Mouse (Mus musculus): Measurements from ENCODE around the gene Rnf38. TPM values are rescaled to one million over a fixed set of nuclear protein-coding genes. Genes with fewer than 3 reads are reported as not detected.

Gene Rnf38
- 10 to 100 TPM; 22.7 to 25.0 TPM for total RNA-seq (2021)
- long read RNA-seq, experiment 1, partial matches to known transcripts = 1 of 1 reads
- long read RNA-seq, experiment 1, other reads (novel, unspliced or antisense) = 0 of 1 reads
- long read RNA-seq, experiment 2, full-length matches to known transcripts = 1 of 2 reads
- long read RNA-seq, experiment 2, partial matches to known transcripts = 0 of 2 reads
- long read RNA-seq, experiment 2, other reads (novel, unspliced or antisense) = 1 of 2 reads

- DNase-seq = no peak
Observed at GRCm38 (mm10) chr4:44233713-44234003, at the start of gene Rnf38. Gene Rnf38 (minus strand): TSS chr4:44233789.

- DNase-seq = no peak
Observed at GRCm38 (mm10) chr4:44281597-44282265, 48.1 kb upstream of the Rnf38 start.

- DNase-seq = peak in 1 of 2 experiments; percentile 2
Observed at GRCm38 (mm10) chr4:44271134-44271533, 37.5 kb upstream of the Rnf38 start.

- DNase-seq = no peak
Observed at GRCm38 (mm10) chr4:44269376-44269817, 35.8 kb upstream of the Rnf38 start.

GRCm38 (mm10) chr4:44267437-44267836 lies 33.8 kb upstream of the Rnf38 start:
- DNase-seq = no peak

DNA sequence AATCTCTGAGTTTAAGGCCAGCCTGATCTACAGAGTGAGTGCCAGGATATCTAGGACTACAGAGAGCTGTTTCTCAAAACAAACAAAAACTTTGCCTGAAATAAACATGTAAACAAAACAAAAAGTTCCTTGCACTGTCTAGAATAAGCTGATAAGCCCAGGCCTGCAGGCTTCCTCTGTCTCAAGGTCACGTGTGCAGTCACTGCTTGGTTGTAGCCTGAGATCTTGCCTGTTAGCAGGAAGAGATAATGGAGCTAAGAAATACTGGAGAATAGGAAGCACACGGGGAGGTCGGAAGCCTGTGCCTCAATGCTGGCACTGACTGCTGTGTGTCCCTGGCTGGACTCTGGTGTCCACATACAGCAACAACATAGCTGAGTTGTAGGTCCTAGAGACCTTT lies 31.9 kb upstream of the Rnf38 start:
- no peak for DNase-seq

DNA sequence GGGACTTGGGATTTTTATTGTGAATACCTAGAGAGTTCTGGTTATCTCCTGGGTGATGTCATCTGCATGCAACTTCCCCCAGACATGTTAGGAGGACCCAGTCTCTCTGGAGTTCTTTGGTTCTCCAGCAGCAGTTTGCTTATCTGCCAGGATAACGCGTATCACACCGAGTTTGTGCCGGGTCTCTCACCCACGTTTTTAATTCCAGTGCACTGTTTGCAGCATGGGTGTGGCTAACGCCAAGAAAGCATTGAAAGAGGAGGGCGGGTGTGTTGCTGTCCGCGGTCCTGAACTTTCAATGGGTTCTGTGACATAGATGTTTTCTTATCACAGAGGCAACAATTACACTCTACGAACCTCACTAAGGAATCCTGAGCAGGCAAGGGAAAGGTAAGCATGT lies 26.7 kb upstream of the Rnf38 start:
- peak; percentile 16 to 54 for DNase-seq

DNA sequence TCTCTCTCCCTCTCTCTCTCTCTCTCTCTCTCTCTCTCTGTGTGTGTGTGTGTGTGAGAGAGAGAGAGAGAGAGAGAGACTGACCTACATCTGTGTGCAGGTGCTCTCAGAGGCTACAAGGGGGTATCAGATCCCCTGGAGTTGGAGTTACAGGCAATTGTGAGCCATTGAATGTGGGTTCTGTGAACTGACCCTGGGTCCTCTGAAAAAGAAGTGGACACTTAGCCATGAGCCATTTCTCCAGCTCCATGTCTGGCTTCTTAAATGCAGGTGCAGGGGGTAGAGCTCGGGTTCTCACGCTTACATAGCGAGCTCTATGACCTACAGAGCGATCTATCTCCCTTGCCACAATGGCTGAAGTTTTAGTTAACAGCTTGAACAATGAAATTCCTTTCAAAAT lies 25.5 kb upstream of the Rnf38 start:
- DNase-seq = no peak

DNA sequence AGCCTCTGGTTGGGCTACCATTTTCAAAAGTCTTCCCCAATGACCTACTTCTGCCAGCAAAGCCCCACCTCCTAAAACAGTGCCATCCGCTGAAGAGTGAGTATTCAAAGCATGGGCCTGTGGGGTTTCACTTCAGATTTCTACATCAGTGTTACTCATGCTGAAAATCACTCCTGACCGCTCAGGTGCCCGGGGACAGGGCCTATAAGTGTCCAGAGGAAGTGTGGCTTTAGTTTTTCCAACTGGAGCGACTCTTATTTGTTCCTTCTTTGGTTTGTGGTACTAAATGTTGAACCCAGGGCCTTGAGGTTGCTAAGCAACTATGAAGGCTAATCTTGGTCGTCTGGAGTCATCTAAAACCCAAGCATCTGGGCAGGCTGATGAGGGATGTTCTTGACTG lies 21.0 kb upstream of the Rnf38 start:
- no peak for DNase-seq

DNA sequence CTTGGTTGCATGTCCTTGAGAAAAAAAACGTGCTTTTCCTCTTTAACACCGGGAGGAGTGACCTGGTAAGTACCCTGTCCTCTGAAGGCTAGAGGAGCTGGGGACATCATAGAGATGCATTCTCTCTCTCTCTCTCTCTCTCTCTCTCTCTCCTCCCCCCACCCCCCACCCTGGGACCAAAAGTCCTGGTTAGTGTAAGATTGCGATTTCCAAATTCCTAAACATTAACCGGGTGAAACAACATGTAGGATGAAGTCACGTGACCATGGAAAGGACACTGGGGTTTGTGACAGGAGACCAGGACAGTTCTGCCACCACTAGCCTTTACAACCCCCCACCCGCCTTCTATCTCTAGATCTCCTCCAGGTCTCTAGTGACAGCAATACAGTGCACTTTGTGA lies 19.6 kb upstream of the Rnf38 start:
- DNase-seq = no peak

DNA sequence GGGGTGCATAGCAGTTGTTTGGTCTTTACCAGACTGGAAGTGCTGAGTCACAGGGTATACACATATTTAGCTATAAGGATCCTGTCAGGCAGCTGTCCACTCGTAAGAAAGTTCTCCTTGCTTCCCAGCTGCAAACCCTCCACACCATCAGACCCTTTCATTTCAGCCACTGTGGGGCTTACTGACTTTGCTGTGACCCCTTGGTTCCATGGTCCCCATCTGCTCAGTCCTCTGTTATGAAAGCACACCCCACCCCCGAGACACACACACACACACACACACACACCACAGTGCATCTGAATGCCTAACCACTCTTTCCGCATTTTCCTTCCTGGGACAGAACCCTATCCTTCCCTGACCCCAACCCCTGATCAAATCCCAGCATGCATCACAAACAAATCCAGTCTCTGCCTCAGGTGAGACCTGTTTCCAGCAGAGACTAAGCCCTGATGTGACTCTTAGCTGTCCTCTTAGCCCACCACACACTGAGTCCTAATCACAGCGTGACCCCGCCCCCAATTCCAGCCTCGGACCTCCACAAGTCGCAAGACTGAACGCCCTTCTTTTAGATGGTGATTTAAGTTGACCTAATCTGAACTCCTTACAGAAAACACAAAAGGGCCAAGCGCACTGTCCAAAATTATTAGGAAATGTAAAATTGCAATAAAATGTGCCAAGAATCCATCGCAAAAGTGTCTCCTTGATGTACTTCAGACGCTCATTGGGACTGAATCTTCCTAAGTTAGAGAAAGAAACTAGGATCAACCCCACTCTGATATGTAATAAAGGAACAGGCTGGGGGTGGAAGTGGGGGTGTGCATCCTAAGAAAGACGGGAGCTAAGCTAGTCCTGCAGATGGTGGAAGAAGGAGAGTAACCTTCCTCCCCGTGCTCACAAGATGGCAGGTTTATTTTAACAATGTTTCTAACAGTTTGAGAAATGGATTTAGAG lies 18.7 kb upstream of the Rnf38 start:
- DNase-seq = no peak

DNA sequence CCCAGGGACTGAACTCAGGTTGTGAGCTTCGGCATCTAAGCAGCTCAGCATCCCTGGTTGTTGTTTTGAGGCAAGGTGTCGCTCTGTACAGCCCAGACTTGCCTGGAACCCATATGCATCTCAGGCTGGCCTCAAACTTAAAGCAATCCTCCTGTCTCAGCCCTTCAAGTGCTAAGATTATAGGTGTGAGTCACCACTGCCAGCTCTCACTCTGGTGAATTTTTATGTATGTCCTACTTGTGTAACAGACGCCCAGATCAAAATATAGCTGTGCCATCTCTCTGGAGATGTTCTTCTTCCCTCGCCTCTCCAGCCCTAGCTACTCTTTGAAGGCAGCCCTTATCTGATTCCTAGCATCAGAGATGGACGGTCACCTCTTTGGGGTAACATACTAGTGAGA lies 17.9 kb upstream of the Rnf38 start:
- DNase-seq = no peak

- no peak for DNase-seq
Observed at GRCm38 (mm10) chr4:44249705-44250104, 16.1 kb upstream of the Rnf38 start.

- no peak for DNase-seq
Observed at GRCm38 (mm10) chr4:44247051-44247939, 13.7 kb upstream of the Rnf38 start.

DNA sequence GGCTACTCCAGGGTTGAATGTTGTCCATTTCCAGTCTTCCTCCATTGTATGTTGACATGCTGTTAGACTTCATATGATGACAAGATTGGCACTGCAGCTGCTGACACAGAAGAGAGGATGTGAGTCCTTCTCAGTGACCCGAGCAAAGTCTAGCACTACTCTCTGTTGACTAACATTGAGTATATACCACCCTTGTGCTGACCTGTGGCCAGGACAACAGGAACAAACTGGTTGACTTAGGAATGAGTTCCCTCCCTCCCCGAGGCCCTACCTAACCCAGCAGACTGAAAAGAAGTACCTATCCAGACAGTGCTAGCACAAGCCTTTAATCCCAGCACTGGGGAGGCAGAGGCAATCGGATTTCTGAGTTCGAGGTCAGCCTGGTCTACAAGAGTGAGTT lies 12.7 kb upstream of the Rnf38 start:
- no peak for DNase-seq

GRCm38 (mm10) chr4:44241638-44242037 lies 8.0 kb upstream of the Rnf38 start:
- peak in 1 of 2 experiments; percentile 19 for DNase-seq

- DNase-seq = no peak
Observed at GRCm38 (mm10) chr4:44235946-44236345, 2.4 kb upstream of the Rnf38 start.

- DNase-seq = peak; percentile 89 to 97
Observed at GRCm38 (mm10) chr4:44234004-44234866, 646 bp upstream of the Rnf38 start.

DNA sequence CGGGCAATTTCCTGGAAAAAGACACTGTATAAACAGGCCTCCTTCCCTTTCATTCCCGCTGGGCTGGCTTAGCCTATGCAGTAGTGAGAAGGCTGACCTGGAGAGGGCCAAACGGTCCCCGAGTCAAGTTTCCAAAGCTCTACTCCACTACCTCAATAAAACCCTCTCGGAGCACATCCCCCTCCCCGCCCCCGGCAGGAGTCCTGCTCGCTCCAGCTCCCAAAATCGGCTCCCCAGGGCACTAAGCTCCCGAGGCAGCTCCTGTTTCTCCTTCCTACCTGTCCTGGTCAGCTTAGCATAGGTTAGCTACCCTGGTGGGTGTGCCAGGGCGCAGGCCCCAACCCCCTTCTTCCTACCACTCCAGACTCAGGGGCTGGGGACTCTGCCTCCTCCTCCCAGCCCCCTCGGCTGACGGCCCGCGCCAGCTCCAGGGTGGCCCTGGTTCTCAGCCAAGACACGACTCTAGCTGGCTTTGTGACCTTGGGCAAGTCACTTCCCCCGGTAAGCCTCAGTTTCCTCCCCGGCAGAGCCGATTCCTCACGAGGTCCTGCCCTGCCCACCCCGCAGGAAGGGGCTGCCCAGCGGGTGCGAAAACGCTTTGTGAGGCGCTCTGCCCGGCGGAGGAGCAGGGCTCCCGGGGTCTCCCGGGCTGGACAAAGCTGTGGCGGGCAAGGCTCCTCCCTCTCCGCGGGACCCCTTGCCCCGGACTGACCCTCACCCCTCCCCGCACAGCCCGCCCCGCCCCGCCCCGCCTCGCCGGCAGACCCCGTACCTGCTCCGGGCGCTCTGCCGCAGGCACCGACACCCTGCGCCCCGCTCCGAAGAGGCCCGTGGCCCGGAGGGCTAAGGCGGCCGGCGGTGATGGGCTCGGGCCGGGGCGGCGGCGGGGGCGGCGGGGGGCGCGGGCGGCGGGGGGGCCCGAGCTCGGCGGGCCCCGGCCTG lies 547 bp downstream of the Rnf38 start:
- peak; percentile 36 to 61 for DNase-seq

DNA sequence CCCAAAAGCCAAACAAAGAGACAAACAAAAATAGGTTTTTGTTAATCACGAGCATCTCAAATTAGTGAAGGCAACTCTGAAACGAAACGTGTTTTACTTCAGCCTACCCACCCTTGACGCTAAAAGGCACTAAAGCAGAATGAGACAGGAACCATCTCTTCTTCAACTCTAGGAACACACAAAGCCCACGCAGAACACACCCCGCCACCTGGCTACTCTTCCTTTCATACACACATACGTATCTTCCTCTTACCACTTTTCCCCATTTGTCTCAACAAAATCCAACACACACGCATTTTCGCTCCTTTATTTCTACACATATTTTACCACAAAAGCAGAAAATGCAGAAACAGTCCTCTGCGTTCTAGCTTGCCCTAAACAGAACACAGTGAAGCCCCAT lies 8.5 kb downstream of the Rnf38 start:
- DNase-seq = no peak
